Mouse (Mus musculus) liver, postnatal 0 days (tissue): ENCODE measurements around the gene Sbk3. TPM values are rescaled to one million over a fixed set of nuclear protein-coding genes. Genes with fewer than 3 reads are reported as not detected.
A peak's percentile ranks its signal among the peaks of the same experiment; 100 is the strongest.
"Not testable (repeated sequence)": the region's sequence is repeated elsewhere in the genome, so short reads cannot be mapped to it uniquely, and the experiment has no call there.

Experiments
- ATAC-seq: fragments of 200-750 bp; cut with Nextera tagmentation; 2 replicates; pipeline ENCODE4 v1.8.0; 2017; ENCODE audit warnings: mild to moderate bottlenecking, moderate library complexity
- DNase-seq: peaks from one replicate; pipeline ENCODE4 v3.0.0-alpha.2; 2016
- H3K27ac ChIP-seq: fragments of 300-500 bp; sonication (generic); 2 replicates; pipeline ENCODE4 v1.5.1; 2014; ENCODE audit warnings: antibody characterized with exemption, moderate library complexity, mild to moderate bottlenecking, low read depth
- H3K27me3 ChIP-seq: fragments of 300-500 bp; sonication (generic); 2 replicates; pipeline ENCODE4 v1.6.1; 2014; ENCODE audit warnings: low read length, control low read depth, mixed read lengths; ENCODE audit not compliant: insufficient read depth
- H3K36me3 ChIP-seq: fragments of 300-500 bp; sonication (generic); replicated peaks from 2 replicates; pipeline ENCODE4 v1.6.1; 2014; ENCODE audit warnings: mild to moderate bottlenecking, control low read depth, low read length, moderate library complexity, mixed read lengths; ENCODE audit not compliant: insufficient read depth
- H3K4me1 ChIP-seq: fragments of 300-500 bp; sonication (generic); 2 replicates; pipeline ENCODE4 v1.6.1; 2014; ENCODE audit warnings: antibody characterized with exemption, mild to moderate bottlenecking, control low read depth; ENCODE audit not compliant: insufficient read depth
- H3K4me2 ChIP-seq: fragments of 300-500 bp; sonication (generic); 2 replicates; pipeline ENCODE4 v1.6.1; 2014; ENCODE audit warnings: low read depth, mild to moderate bottlenecking, low read length, moderate library complexity, mixed read lengths
- H3K4me3 ChIP-seq: fragments of 300-500 bp; sonication (generic); 2 replicates; pipeline ENCODE4 v1.5.1; 2014; ENCODE audit warnings: low read depth, low read length
- H3K9ac ChIP-seq: fragments of 300-500 bp; sonication (generic); replicated peaks from 2 replicates; pipeline ENCODE4 v1.6.1; 2014; ENCODE audit warnings: mild to moderate bottlenecking, moderate library complexity
- H3K9me3 ChIP-seq: fragments of 300-500 bp; sonication (generic); 2 replicates; pipeline ENCODE4 v1.6.1; 2016; ENCODE audit warnings: mild to moderate bottlenecking, control low read depth, low read length, mixed read lengths
- CTCF ChIP-seq: sonication (generic); IDR thresholded peaks from 2 replicates; pipeline ENCODE4 v1.5.1; 2016; ENCODE audit warnings: antibody characterized with exemption, low read depth
- EP300 ChIP-seq: IDR thresholded peaks from 2 replicates; pipeline ENCODE4 v1.6.1; 2016; ENCODE audit warnings: antibody characterized with exemption, low read depth, mild to moderate bottlenecking
- WGBS: fragments of 180-500 bp; shearing (Covaris S2); extraction: QIAGEN DNeasy Blood & Tissue Kit; methylation state at CpG from one replicate; pipeline ENCODE4 v1.1.7; 2014; ENCODE audit not compliant: insufficient replicate concordance; 5-methylcytosine and 5-hydroxymethylcytosine counted together
- polyA plus RNA-seq: library from polyadenylated mRNA; unstranded; fragments of >200 nt; fragmentation: Nextera tagmentation; extraction: Ambion mirVana; gene quantifications from 2 replicates; pipeline ENCODE4 v1.2.1, GENCODE M21; 2015

Sbk3 gene
- not detected in 2 replicates for polyA plus RNA-seq

- Histone ChIP-seq H3K4me3 (no peak within 1 kb of the TSS), H3K9me3 (no peaks in the 10 kb centered on the region), H3K4me2 (no peak within 1 kb of the TSS), H3K36me3 (no peaks in the 10 kb centered on the region), H3K27me3 (no peaks in the 10 kb centered on the region), H3K4me1 (no peaks in the 10 kb centered on the region), H3K27ac (no peak within 1 kb of the TSS), H3K9ac (no peak within 1 kb of the TSS)
- TF ChIP-seq EP300 (no peak), CTCF (no peak)
- ATAC-seq (no peak), DNase-seq (no peak)
- 35% methylated on average over 6 of the region's 6 CpGs for WGBS
Measured at GRCm38 (mm10) chr7:4971068-4971467, at the start of gene Sbk3. Gene Sbk3, minus strand, starts transcription at chr7:4971168.

GRCm38 (mm10) chr7:5020685-5021084 is 49.7 kb upstream of the Sbk3 start:
- no peak for DNase-seq
- Histone ChIP-seq H3K4me2 (peak overlapping the region; percentile 90), H3K4me1 (peaks cover 11% of the 10 kb centered on the region), H3K36me3 (peaks cover 21% of the 10 kb centered on the region), H3K9ac (peak overlapping the region; percentile 99), H3K27me3 (no peaks in the 10 kb centered on the region), H3K4me3 (peak overlapping the region; percentile 99), H3K9me3 (no peaks in the 10 kb centered on the region), H3K27ac (peak overlapping the region; percentile 99)
- TF ChIP-seq EP300 (no peak), CTCF (no peak)
- under 1% methylated on average over 15 of the region's 15 CpGs for WGBS
- ATAC-seq = no peak

GRCm38 (mm10) chr7:5020000-5020681 is 49.2 kb upstream of the Sbk3 start, which contains the start of the genes Zfp865 and Ccdc106:
Gene Zfp865, plus strand, starts transcription at chr7:5020376.
Gene Ccdc106, plus strand, starts transcription at chr7:5020553.
- ATAC-seq = peak; percentile 91
- under 1% methylated on average over 36 of the region's 49 CpGs for WGBS
- Histone ChIP-seq H3K9ac (peak within 1 kb of the TSS; percentile 99), H3K9me3 (no peaks in the 10 kb centered on the region), H3K36me3 (peaks cover 21% of the 10 kb centered on the region), H3K4me3 (peak within 1 kb of the TSS; percentile 99), H3K4me2 (peak within 1 kb of the TSS; percentile 90), H3K4me1 (peaks cover 13% of the 10 kb centered on the region), H3K27me3 (no peaks in the 10 kb centered on the region), H3K27ac (peak within 1 kb of the TSS; percentile 99)
- TF ChIP-seq CTCF (no peak), EP300 (peak; percentile 47; the same call in 1 of the 2 replicates)
- peak; percentile 98 for DNase-seq

GRCm38 (mm10) chr7:5019576-5019975 is 48.6 kb upstream of the Sbk3 start:
- WGBS = 24% methylated on average over 8 of the region's 8 CpGs
- DNase-seq, H3K9me3 ChIP-seq, H3K27me3 ChIP-seq, ATAC-seq: not testable (repeated sequence)
- Histone ChIP-seq H3K9ac (peak overlapping the region; percentile 99), H3K27ac (peak overlapping the region; percentile 99), H3K4me1 (peaks cover 13% of the 10 kb centered on the region), H3K4me3 (peak overlapping the region; percentile 99), H3K4me2 (peak overlapping the region; percentile 90), H3K36me3 (peaks cover 21% of the 10 kb centered on the region)

- Histone ChIP-seq H3K9ac (no peak overlapping the region), H3K27ac (no peak overlapping the region), H3K4me1 (peaks cover 17% of the 10 kb centered on the region), H3K27me3 (no peaks in the 10 kb centered on the region), H3K4me2 (no peak overlapping the region), H3K9me3 (no peaks in the 10 kb centered on the region), H3K36me3 (peaks cover 11% of the 10 kb centered on the region), H3K4me3 (no peak overlapping the region)
- 96% methylated on average over 21 of the region's 21 CpGs for WGBS
- ATAC-seq (no peak), DNase-seq (no peak)
- TF ChIP-seq CTCF = no peak
- no peak for TF ChIP-seq EP300
Measured at GRCm38 (mm10) chr7:5017931-5018330, 47.0 kb upstream of the Sbk3 start.

- ATAC-seq (no peak), DNase-seq (no peak)
- no peak overlapping the region for H3K9ac ChIP-seq
- H3K4me3 ChIP-seq = no peak overlapping the region
- H3K9me3 ChIP-seq = no peaks in the 10 kb centered on the region
- no peak for TF ChIP-seq EP300
- TF ChIP-seq CTCF = peak; percentile 17; the same call in 1 of the 2 replicates
- no peaks in the 10 kb centered on the region for H3K27me3 ChIP-seq
- 89% methylated on average over 16 of the region's 16 CpGs for WGBS
- H3K4me1 ChIP-seq = peaks cover 19% of the 10 kb centered on the region
- H3K36me3 ChIP-seq = peaks cover 13% of the 10 kb centered on the region
- no peak overlapping the region for H3K27ac ChIP-seq
- H3K4me2 ChIP-seq = no peak overlapping the region
Measured at GRCm38 (mm10) chr7:5017352-5017751, 46.4 kb upstream of the Sbk3 start.
